Mouse (Mus musculus): ENCODE results near the gene Rps17.
A peak's percentile ranks its signal among the peaks of the same experiment; 100 is the strongest.

The Rps17 gene

DNA sequence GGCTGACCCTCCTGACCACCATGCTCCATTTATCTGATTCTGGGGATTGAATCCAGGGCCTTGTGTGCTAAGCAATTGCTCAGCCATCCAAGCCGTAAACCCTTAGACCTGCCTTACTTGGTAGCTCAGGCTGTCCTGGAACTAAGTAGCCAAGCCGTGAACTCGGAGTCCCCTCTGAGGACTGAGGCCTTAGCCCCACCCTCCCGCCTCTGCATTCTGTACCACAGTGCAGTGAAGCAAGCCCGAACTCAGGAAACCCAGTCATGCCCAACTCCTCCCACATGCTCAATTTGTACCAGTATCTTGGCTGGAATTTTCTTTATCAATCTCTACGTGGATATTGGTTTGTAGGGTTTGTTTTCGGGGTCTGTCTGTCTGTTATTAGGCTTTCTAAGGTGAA lies 13.2 kb downstream of the Rps17 start:
- no peak for DNase-seq (ENCODE audit: low read depth)

DNA sequence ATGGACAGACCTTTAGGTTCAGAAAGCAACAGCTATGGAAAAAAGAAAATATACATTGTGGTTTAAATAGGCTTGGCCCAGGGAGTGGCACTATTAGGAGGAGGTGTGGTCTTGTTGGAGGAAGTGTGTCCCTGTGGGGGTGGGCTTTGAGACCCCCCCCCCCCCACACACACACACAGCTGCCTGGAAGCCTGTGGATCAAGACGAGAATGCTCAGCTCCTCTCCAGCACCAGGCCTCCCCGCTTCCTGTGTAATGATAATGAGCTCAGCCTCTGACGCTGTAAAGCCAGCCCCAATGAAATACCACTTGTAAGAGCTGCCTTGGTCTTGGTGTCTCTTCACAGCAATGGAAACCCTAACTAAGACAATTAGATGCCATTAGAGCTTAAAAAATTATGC lies 14.3 kb downstream of the Rps17 start:
- no peak for DNase-seq (ENCODE audit: low read depth)

DNA sequence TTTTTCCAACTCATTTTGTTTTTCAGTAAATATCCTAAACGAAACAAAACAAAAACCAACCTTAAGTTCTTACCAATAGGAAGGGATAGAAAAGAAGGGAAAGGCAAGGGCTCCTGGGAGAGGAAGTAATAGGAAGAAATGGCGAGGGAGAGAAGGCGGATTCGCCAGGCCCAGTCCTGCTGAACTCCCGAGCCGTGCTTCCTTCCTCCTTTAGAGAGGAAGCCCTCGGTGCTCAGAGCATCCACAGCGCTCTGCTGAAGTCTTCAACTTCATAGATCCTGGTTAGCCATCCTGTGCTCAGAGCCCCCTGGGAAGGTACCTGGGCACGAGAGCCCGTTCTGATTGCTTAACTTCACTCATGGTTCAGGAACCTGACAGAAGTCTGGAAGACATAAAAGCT lies 17.4 kb downstream of the Rps17 start:
- DNase-seq (ENCODE audit: low read depth): no peak

DNA sequence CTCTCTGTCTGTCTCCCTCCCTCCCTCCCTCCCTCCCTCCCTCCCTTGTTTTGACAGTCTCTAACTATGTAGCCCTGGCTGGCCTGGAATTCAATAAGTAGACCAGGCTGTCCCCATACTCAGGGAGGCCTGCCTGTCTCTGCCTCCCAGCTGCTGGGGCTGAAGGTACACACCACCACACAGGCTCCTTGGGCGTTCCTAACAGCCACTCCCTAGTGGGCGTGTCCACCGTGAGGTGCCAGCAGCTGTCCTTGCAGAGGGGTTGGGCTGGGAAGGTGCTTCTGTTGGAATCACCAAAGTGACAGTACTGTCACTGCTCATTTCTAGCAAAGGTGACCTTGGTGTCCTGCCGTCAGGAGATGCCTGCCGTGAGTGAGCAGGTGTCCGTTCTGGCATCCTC lies 18.2 kb downstream of the Rps17 start:
- no peak for DNase-seq (ENCODE audit: low read depth)

DNA sequence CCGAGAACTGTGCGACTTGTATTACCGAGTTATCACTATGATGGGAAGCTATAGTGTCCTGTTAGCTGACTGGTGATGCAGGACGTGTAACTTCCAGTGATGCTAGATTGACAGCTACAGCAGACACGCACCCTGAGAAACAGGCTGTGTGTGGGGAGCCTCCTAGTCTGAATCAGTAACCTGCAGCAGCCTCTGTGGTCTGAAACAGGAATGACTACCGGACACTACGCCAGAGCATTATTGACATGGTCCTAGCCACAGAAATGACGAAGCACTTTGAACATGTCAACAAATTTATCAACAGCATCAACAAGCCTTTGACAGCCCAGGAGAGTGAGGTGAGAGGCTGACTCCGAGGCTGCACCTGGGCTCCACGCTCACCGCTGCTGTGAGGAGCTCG lies 19.0 kb downstream of the Rps17 start:
- DNase-seq (ENCODE audit: low read depth): no peak

DNA sequence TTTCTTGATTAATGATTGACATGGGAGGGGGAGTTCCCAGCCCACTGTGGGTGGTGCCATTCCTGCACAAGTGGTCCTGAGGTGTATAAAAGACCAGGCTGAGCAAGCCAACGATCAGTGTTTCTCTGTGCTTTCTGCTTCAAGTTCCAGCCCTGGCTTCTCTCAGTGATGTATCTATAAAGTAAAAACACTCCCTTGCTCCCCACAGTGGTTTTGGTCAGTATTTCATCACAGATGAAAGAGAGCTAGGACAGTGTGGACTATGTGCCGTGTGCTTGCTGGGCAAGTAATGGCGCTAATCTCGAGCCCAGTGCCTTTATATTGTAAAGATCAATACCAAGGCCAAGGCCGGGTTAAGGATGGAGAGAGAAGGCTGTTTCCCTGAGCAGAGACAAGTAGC lies 23.3 kb downstream of the Rps17 start:
- DNase-seq (ENCODE audit: low read depth): peak; percentile 54

DNA sequence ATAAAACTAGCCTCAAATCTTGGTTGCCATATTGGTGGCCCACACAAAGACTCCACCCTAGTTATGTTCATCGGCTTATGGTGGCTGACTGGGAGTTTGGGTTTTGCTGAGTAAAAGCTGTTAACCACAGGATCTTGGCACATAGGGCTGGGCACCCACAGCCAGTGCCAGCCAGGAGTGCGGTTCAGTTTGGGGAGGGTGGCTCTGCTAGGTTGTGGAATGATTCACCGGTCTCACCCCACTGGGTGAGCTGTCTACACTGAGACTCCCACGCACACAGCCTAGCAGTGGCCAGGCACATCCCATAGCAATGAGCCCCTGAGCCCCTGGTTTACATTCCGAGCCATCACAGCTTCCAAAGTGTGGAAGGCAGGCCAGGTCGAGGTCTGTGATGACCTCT lies 25.3 kb downstream of the Rps17 start:
- peak; percentile 66 for DNase-seq (ENCODE audit: low read depth)

DNA sequence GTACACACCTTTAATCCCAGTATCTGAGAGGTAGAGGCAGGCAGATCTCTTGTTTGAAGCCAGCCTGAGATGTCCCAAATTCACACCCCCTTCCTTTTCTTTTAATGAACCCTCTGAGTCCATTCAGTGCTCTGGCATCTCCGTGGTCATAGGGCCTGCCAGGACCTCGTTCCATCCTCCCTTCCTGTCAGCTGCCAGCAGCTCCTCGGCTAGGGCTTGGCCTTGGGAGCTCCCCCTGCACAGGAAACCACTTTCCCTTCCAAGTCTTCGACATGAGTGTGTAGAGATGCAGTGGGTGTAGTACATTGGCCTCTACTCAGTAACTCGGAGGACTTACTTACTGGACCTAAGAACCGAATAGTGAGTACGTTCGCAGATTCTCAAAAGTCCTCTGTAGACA lies 29.5 kb downstream of the Rps17 start:
- peak; percentile 57 for DNase-seq (ENCODE audit: low read depth)

DNA sequence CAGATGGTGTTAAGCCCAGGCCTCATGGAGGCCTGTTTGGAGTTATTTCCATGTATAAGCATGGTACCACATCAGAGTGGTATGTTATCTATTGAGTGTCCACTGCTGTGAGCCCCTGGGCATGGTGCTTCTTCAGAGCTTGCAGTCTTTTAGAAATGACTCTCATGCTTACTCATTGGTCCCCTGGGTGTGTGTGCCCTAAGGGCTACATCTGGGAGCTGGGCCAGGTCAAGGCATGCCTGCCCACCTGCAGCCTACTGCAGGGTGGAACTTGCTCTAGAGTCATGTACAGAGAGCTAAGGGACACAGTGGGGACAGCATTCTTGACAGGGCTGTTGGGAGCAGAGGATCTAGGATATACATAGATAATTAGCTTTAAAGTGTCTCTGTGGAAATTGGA lies 33.5 kb downstream of the Rps17 start:
- DNase-seq (ENCODE audit: low read depth): peak; percentile 35

DNA sequence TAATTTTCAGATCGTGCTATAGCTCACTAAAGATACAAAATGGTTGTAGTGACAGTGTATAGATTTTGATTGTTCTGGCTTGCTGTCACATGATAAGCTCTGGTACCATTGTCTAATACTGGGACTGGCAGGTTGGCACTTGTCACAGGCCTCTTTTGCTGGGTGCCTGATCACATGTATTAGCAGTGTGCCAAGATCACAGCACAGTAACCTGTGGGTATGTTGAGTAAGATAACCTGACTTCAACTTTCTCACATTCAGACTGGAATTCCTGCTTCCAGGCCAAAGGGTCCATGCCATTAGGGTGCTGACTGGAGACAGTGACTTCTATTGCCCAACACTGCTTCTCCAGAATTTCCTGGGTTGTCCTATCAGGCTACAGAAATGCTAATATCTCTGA lies 33.9 kb downstream of the Rps17 start:
- DNase-seq (ENCODE audit: low read depth): no peak

DNA sequence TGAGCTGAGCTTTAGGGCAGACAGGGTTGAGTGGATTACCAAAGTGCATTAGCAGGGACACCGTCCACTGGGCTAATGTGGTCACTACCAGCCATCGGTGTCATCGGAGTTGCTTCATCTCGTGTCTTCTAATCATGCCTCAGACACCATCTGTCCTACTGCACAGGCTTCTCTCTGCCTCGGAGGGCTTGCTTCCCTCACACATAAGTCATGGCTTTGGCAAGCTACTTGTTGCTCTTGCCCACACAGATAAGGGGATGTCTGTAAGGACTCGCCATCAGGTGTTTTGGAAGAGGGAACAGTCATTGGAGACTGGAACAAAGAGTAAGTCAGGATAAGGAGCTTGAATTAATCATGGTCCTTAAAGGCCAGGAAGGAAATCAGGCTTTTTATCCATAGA lies 35.8 kb downstream of the Rps17 start:
- no peak for DNase-seq (ENCODE audit: low read depth)

DNA sequence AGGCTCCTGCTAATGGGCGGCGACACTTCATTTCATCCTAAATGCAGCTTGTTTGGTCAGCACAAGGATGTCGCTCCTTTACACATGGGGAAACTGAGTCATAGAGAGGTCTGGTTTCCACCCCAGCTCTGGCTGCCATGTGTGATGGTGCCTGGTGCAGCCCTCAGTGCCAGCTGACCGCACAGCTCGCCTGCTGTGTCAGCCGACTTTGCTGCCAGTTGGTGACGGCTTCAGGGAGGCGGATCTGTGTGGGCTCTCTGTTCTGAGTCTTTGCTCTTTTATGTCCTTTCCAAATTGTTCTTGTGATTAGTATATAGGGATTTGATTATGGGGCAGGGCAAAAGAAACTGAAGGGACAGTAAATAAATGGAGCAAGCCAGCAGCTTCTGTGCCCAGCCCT lies 37.3 kb downstream of the Rps17 start:
- DNase-seq (ENCODE audit: low read depth): no peak

DNA sequence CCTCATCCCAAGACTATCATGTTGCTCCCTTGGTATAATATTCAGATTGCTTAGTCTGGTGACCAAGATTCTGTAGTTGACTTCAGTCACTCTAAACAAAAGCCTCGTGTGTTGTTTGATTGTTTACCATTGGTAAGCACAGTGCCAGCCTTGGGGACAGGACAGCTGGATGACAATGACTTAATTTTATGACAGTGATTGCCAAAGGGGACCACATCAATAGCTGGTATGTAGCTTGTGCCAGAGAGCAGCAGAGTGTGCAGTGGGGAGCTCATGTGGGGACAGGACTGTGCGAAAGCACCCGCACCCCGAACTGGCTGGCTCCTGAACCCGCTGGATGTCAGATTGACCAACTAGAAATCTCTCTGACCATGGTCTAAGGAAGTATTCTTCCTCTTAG lies 40.4 kb downstream of the Rps17 start:
- DNase-seq (ENCODE audit: low read depth): no peak

DNA sequence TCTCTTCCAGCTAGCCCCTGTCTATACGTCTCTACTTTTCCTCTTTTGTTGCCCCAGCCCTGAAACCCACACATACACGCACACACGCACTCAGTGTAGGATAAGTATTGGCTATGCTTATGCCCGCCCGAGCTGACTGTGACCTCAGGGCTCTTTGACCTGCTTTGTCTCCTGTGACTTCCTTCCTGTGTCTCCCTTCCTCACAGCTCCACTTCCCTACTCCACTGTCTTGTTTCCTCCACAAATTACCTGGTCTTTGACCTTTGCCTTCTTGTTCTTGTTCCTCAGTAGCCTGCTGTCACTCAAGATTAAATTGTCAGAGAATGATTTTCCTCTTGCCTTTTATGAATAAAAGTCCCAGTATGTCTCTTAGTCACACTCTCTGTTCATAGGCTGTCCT lies 41.0 kb downstream of the Rps17 start:
- no peak for DNase-seq (ENCODE audit: low read depth)

DNA sequence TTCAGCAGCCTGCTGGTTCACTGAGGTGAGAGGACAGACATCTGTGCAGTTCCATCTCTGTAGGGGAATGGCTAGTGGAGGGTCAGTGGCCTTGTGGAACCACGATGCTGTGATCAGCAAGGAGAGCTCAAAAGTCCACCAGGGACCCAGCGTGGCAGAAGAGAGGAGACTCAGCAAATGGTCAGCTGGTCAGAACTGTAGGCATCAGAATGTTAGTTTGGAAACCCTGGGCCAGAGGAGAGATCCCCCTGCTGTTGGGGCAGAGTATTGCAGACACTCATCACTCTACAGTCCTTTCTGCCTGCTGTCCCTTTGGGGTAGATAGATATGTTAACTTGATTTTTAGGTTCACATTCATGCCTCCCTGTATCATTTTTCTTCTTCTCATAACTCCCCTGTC lies 41.4 kb downstream of the Rps17 start:
- peak; percentile 26 for DNase-seq (ENCODE audit: low read depth)

DNA sequence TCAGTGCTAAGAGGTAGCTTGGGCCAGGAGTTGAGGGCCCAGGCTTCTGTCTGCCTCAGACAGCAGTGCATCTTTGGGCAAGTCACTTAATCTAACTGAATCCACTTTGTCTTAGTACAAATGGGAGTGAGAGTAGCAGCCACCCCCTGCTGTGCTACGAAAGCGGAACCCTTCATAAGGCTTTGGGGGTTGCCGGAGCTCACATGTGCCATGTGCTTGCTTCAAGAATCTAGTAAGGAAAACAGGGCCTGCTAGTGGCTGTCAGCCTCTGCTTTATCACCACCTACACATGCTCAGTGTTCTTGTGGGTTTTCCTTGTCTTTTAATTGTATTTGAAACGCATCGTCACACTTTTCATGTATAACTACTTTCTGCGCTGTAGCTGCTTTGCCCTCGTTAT lies 43.7 kb downstream of the Rps17 start:
- DNase-seq (ENCODE audit: low read depth): no peak

DNA sequence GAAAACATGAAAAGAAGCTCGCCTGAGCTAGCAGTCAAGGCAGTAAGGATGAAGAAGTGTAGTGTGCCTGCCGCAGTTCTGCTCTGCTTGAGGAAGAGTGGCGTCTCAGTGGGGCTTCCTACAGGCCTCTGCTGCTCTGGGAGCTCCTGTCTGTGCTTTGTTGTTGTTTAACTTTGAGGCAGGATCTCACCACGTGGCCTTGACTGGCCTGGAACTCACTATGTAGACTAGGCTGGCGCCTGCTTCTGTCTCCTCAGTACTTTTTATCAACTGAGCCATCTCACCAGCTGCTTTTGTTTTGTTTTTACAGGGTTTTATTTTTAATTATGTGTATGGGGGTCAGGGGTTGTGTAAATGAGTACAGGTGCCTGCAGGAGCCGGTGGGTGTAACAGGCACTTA lies 46.8 kb downstream of the Rps17 start:
- DNase-seq (ENCODE audit: low read depth): no peak

DNA sequence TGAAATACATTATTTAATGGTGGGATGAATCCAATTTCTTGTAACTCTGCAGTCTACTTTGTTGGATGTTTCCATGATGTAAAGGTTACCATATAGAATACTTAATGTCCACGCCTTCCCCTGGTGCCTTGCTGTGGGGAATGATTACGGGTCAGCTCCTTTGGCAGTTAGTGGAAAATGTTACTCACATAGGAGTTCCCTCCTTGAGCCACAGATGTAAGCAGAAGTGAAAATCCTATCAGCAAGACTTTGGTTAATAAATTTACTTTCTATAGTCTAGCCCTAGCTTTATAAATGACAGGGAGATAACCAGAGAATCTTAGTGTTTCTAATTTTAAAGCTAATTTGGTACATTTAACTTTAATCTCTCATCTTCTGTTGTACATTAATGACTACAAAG lies 49.9 kb downstream of the Rps17 start:
- no peak for DNase-seq (ENCODE audit: low read depth)

All from NIH3T3 (cell line).